Mouse (Mus musculus): ENCODE results near the gene Krtcap2.

GRCm38 (mm10) chr3:89225321-89225815 is 20.4 kb upstream of the Krtcap2 start:
- no peak for TF ChIP-seq POLR2A (IDR thresholded peaks at IDR 0.05; ENCODE audit: insufficient read depth, low read depth, low read length)
- TF ChIP-seq CTCF (IDR thresholded peaks at IDR 0.05; ENCODE audit: insufficient read depth, low read depth, low read length) = no peak
